Mouse (Mus musculus) megakaryocyte-erythroid progenitor cell, adult 5 weeks (primary cell): ENCODE data around the gene Rab3ip. TPM values are rescaled to one million over a fixed set of nuclear protein-coding genes. Genes with fewer than 3 reads are reported as not detected.

Experiments used
- polyA plus RNA-seq: library from polyadenylated mRNA; stranded (reverse); fragments of >175 nt; gene quantifications from 2 replicates; pipeline ENCODE4 v1.2.3, GENCODE M21; 2012

The Rab3ip gene
- 13.4 and 15.0 TPM in 2 replicates for polyA plus RNA-seq

GRCm38 (mm10) chr10:116950009-116950769, at the start of gene Rab3ip:
Gene Rab3ip (minus strand): TSS chr10:116950769.

GRCm38 (mm10) chr10:116986264-116987082, 35.9 kb upstream of the Rab3ip start, which contains the start of gene Best3:
Gene Best3 (plus strand): TSS chr10:116986314.

GRCm38 (mm10) chr10:116972509-116972908, 21.9 kb upstream of the Rab3ip start, which contains the start of gene Gm10271:
Gene Gm10271 (minus strand): TSS chr10:116972609.

GRCm38 (mm10) chr10:116896336-116897177, 54.0 kb downstream of the Rab3ip start, which contains the start of gene Myrfl:
Gene Myrfl (minus strand): TSS chr10:116896919.

Other genes starting within 250 kb of the Rab3ip start
- gene Myrfl, start 53.9 kb downstream of the Rab3ip start, polyA plus RNA-seq = not detected in 2 replicates
- not detected in 2 replicates for gene Gm10271, start 21.8 kb upstream of the Rab3ip start, polyA plus RNA-seq
- 0.09 TPM in 1 of 2 replicates, not detected in the other for gene Best3, start 35.5 kb upstream of the Rab3ip start, polyA plus RNA-seq
- gene Lrrc10, start 94.6 kb upstream of the Rab3ip start, polyA plus RNA-seq = not detected in 2 replicates
- 29.8 and 29.9 TPM in 2 replicates for gene Cct2, start 113.0 kb upstream of the Rab3ip start, polyA plus RNA-seq
- gene Frs2, start 197.8 kb upstream of the Rab3ip start, polyA plus RNA-seq = 15.3 and 15.7 TPM in 2 replicates